Comparison of ENCODE assay signal across 27 mouse cellular contexts in genomic region chr13:94260961-94261360, GRCm38 (mm10). TPM values are rescaled to one million over a fixed set of nuclear protein-coding genes. Genes with fewer than 3 reads are reported as not detected.
DNase-seq lines count a peak whose midpoint lies in the region; ATAC-seq and TF ChIP-seq lines count a peak whose summit lies in the region.
"Had no signal": no experiment of that assay in that cellular context is flagged by ENCODE, and none has a peak within 500 bp of the region (broad histone marks: within the 10 kb centered on the region; RNA-seq: fewer than 3 reads in every experiment).

No protein-coding gene starts in this region.

- H3K4me1 ChIP-seq in intestine, postnatal 0 days (replicated peaks; ENCODE audit: control insufficient read depth, insufficient read depth, low read length) = peaks cover 15% of the 10 kb centered on the region
- peaks cover 15% of the 10 kb centered on the region for H3K4me1 ChIP-seq in intestine, embryonic 16.5 days (ENCODE audit: control insufficient read depth, insufficient read depth, low read length)
- peaks cover 5% of the 10 kb centered on the region; the same call in 1 of the 2 replicates for H3K4me1 ChIP-seq in lung, adult 2 months (ENCODE audit: control insufficient read depth, insufficient read depth, low read length)
- peaks cover 13% of the 10 kb centered on the region; the same call in 1 of the 2 replicates for H3K4me1 ChIP-seq in stomach, embryonic 16.5 days (ENCODE audit: control insufficient read depth, insufficient read depth, low read length)
- H3K4me1 ChIP-seq in forebrain, embryonic 12.5 days = peaks cover 4% of the 10 kb centered on the region
- H3K4me1 ChIP-seq: hindbrain, embryonic 12.5 days; midbrain, embryonic 10.5 days had no signal

- no peak overlapping the region for H3K27ac ChIP-seq in intestine, postnatal 0 days (ENCODE audit: low read depth, low read length)
- no peak overlapping the region for H3K27ac ChIP-seq in intestine, embryonic 16.5 days (ENCODE audit: low read length)
- H3K27ac ChIP-seq in stomach, embryonic 16.5 days (ENCODE audit: low read length) = peak overlapping the region; percentile 26; the same call in 1 of the 2 replicates
- H3K27ac ChIP-seq in forebrain, embryonic 12.5 days = no peak overlapping the region
- H3K27ac ChIP-seq: hindbrain, embryonic 12.5 days; hindbrain, postnatal 0 days; intestine, embryonic 15.5 days; midbrain, embryonic 10.5 days; midbrain, embryonic 15.5 days; neural tube, embryonic 15.5 days had no signal

- H3K36me3 ChIP-seq in intestine, postnatal 0 days (ENCODE audit: control insufficient read depth, insufficient read depth) = no peaks in the 10 kb centered on the region
- no peaks in the 10 kb centered on the region for H3K36me3 ChIP-seq in intestine, embryonic 16.5 days (ENCODE audit: control insufficient read depth, insufficient read depth, low read length)
- no peaks in the 10 kb centered on the region for H3K36me3 ChIP-seq in stomach, embryonic 16.5 days (ENCODE audit: control insufficient read depth, insufficient read depth, low read length)
- no peaks in the 10 kb centered on the region for H3K36me3 ChIP-seq in forebrain, embryonic 12.5 days (replicated peaks)
- H3K36me3 ChIP-seq: G1E; hindbrain, embryonic 12.5 days; intestine, embryonic 15.5 days; midbrain, embryonic 10.5 days; midbrain, embryonic 15.5 days; neural tube, embryonic 15.5 days had no signal

- no peak for TF ChIP-seq CTCF in intestine, postnatal 0 days (IDR thresholded peaks at IDR 0.05; ENCODE audit: low read depth)
- TF ChIP-seq CTCF in lung, adult 2 months (IDR thresholded peaks at IDR 0.05; ENCODE audit: insufficient read depth, low read length) = no peak

- peak; percentile 46; the same call in 1 of the 2 replicates for ATAC-seq in intestine, postnatal 0 days
- ATAC-seq in intestine, embryonic 16.5 days = no peak
- peak; percentile 79; the same call in 1 of the 2 replicates for ATAC-seq in stomach, embryonic 16.5 days (ENCODE audit: insufficient read depth, low FRiP score)
- ATAC-seq in forebrain, embryonic 12.5 days (ENCODE audit: low FRiP score) = no peak
- ATAC-seq: forebrain, embryonic 16.5 days; hindbrain, postnatal 0 days; intestine, embryonic 15.5 days; midbrain, embryonic 15.5 days had no signal

- H3K27me3 ChIP-seq in intestine, postnatal 0 days (replicated peaks; ENCODE audit: control insufficient read depth, insufficient read depth, low read length) = no peaks in the 10 kb centered on the region
- H3K27me3 ChIP-seq in intestine, embryonic 16.5 days (replicated peaks; ENCODE audit: control insufficient read depth, insufficient read depth, low read length) = no peaks in the 10 kb centered on the region
- H3K27me3 ChIP-seq in stomach, embryonic 16.5 days (ENCODE audit: control insufficient read depth, insufficient read depth, low read length) = no peaks in the 10 kb centered on the region
- no peaks in the 10 kb centered on the region for H3K27me3 ChIP-seq in forebrain, embryonic 12.5 days
- H3K27me3 ChIP-seq: hindbrain, embryonic 12.5 days; intestine, embryonic 15.5 days; midbrain, embryonic 15.5 days; neural tube, embryonic 15.5 days had no signal

- H3K9ac ChIP-seq in intestine, postnatal 0 days (ENCODE audit: low read depth, low read length) = no peak overlapping the region
- no peak overlapping the region for H3K9ac ChIP-seq in intestine, embryonic 16.5 days (ENCODE audit: low read depth, low read length)
- H3K9ac ChIP-seq in stomach, embryonic 16.5 days (ENCODE audit: low read length) = no peak overlapping the region
- H3K9ac ChIP-seq in forebrain, embryonic 12.5 days = no peak overlapping the region
- H3K9ac ChIP-seq: hindbrain, embryonic 12.5 days; intestine, embryonic 15.5 days; lung, embryonic 14.5 days; midbrain, embryonic 15.5 days; neural tube, embryonic 15.5 days had no signal

- no peaks in the 10 kb centered on the region for H3K9me3 ChIP-seq in intestine, postnatal 0 days (ENCODE audit: control insufficient read depth)
- no peaks in the 10 kb centered on the region for H3K9me3 ChIP-seq in intestine, embryonic 16.5 days (ENCODE audit: control insufficient read depth, low read length)
- H3K9me3 ChIP-seq in stomach, embryonic 16.5 days (replicated peaks; ENCODE audit: control insufficient read depth, low read length) = no peaks in the 10 kb centered on the region
- no peaks in the 10 kb centered on the region for H3K9me3 ChIP-seq in forebrain, embryonic 12.5 days
- H3K9me3 ChIP-seq: G1E; hindbrain, embryonic 12.5 days; intestine, embryonic 15.5 days; midbrain, embryonic 10.5 days; midbrain, embryonic 15.5 days; neural tube, embryonic 15.5 days had no signal

- WGBS in intestine, postnatal 0 days = 79% methylated on average over 8 of the region's 8 CpGs
- 80% methylated on average over 8 of the region's 8 CpGs for WGBS in intestine, embryonic 16.5 days
- WGBS in lung, adult 2 months = 76% methylated on average over 8 of the region's 8 CpGs
- WGBS in large intestine, adult 2 months = 36% methylated on average over 8 of the region's 8 CpGs
- WGBS in stomach, embryonic 16.5 days = 73% methylated on average over 8 of the region's 8 CpGs
- 83% methylated on average over 8 of the region's 8 CpGs for WGBS in forebrain, embryonic 12.5 days

- DNase-seq in lung, postnatal 14 days = peak; percentile 18
- DNase-seq in lung, adult 2 months = no peak
- DNase-seq in large intestine, adult 2 months (ENCODE audit: low read depth, low spot score) = peak; percentile 82
- DNase-seq: adrenal gland, adult 8-10 months; gastrocnemius, adult 2 months; gastrocnemius, postnatal 36 days; heart, adult 18-20 months; heart, postnatal 36 days; kidney, adult 9 months; kidney, postnatal 10 days; layer of hippocampus, adult 9-11 months; lung, embryonic 14.5 days; right cerebral cortex, adult 18-20 months; thymus, postnatal 14 days had no signal

- no peak overlapping the region for H3K4me3 ChIP-seq in intestine, postnatal 0 days (ENCODE audit: low read depth, low read length)
- H3K4me3 ChIP-seq in intestine, embryonic 16.5 days (ENCODE audit: low read length) = no peak overlapping the region
- no peak overlapping the region for H3K4me3 ChIP-seq in lung, adult 2 months (replicated peaks; ENCODE audit: extremely low read depth, low read depth, low read length)
- no peak overlapping the region for H3K4me3 ChIP-seq in stomach, embryonic 16.5 days (replicated peaks; ENCODE audit: low read length)
- H3K4me3 ChIP-seq in forebrain, embryonic 12.5 days (replicated peaks) = no peak overlapping the region
- H3K4me3 ChIP-seq: hindbrain, embryonic 12.5 days; intestine, embryonic 15.5 days; midbrain, embryonic 10.5 days; midbrain, embryonic 15.5 days; neural tube, embryonic 15.5 days had no signal

- H3K4me2 ChIP-seq in intestine, postnatal 0 days (replicated peaks; ENCODE audit: low read depth) = no peak overlapping the region
- H3K4me2 ChIP-seq in intestine, embryonic 16.5 days (ENCODE audit: low read depth, low read length) = no peak overlapping the region
- H3K4me2 ChIP-seq in stomach, embryonic 16.5 days (ENCODE audit: low read depth, low read length) = no peak overlapping the region
- no peak overlapping the region for H3K4me2 ChIP-seq in forebrain, embryonic 12.5 days
- H3K4me2 ChIP-seq: heart, embryonic 11.5 days; hindbrain, embryonic 12.5 days; intestine, embryonic 15.5 days; lung, embryonic 14.5 days; midbrain, embryonic 15.5 days; neural tube, embryonic 15.5 days had no signal

- TF ChIP-seq POLR2A in lung, adult 2 months (IDR thresholded peaks at IDR 0.05; ENCODE audit: borderline replicate concordance, extremely low read depth, low read depth, low read length) = no peak

RNA-seq across cellular contexts. Expression of gene Scamp1, which starts 24.7 kb away (rescaled TPM):
- 11.8 and 14.0 TPM in 2 replicates for polyA plus RNA-seq in intestine, postnatal 0 days (2015; fragmentation: Nextera tagmentation; extraction: Ambion mirVana)
- polyA plus RNA-seq in intestine, embryonic 16.5 days (2015; fragmentation: Nextera tagmentation; extraction: Ambion mirVana) = 26.9 and 29.1 TPM in 2 replicates
- polyA plus RNA-seq in lung, adult 2 months (2012; rRNA removed) = 19.9 and 29.2 TPM in 2 replicates
- 15.3 and 18.8 TPM in 2 replicates for polyA plus RNA-seq in large intestine, adult 2 months (2012; rRNA removed)
- 47.7 and 52.5 TPM in 2 replicates for polyA plus RNA-seq in stomach, embryonic 16.5 days (2015; fragmentation: Nextera tagmentation; extraction: Ambion mirVana)
- polyA plus RNA-seq in forebrain, embryonic 12.5 days (2016; fragmentation: Nextera tagmentation; extraction: Ambion mirVana) = 55.3 and 60.0 TPM in 2 replicates
- polyA plus RNA-seq: G1E had no signal

Comparison
In these comparisons a context has a peak if more than half of its experiments do, and no peak if none do; other contexts are left out.
1. ATAC-seq: peak in intestine, postnatal 0 days (single experiment) and stomach, embryonic 16.5 days (single experiment); none in intestine, embryonic 16.5 days (single experiment) and forebrain, embryonic 12.5 days (single experiment).